Mouse (Mus musculus): Measurements from ENCODE around the gene Rtf2.

The Rtf2 gene

GRCm38 (mm10) chr2:172483766-172484413 lies 43.5 kb downstream of the Rtf2 start:
- no peak for DNase-seq (ENCODE audit: low spot score)

- no peak for DNase-seq (ENCODE audit: low spot score)
Measured at GRCm38 (mm10) chr2:172484696-172485370, 44.5 kb downstream of the Rtf2 start.

- DNase-seq (ENCODE audit: low spot score): no peak
Measured at GRCm38 (mm10) chr2:172496736-172497345, 56.5 kb downstream of the Rtf2 start.

GRCm38 (mm10) chr2:172498823-172499222 lies 58.5 kb downstream of the Rtf2 start:
- DNase-seq (ENCODE audit: low spot score): no peak

- DNase-seq (ENCODE audit: low spot score): no peak
Measured at GRCm38 (mm10) chr2:172500752-172501316, 60.5 kb downstream of the Rtf2 start.

- DNase-seq (ENCODE audit: low spot score): no peak
Measured at GRCm38 (mm10) chr2:172501341-172501740, 61.0 kb downstream of the Rtf2 start.

- no peak for DNase-seq (ENCODE audit: low spot score)
Measured at GRCm38 (mm10) chr2:172502168-172502567, 61.8 kb downstream of the Rtf2 start.

GRCm38 (mm10) chr2:172506121-172506520 lies 65.8 kb downstream of the Rtf2 start:
- DNase-seq (ENCODE audit: low spot score): no peak

- DNase-seq (ENCODE audit: low spot score): no peak
Measured at GRCm38 (mm10) chr2:172510056-172510712, 69.8 kb downstream of the Rtf2 start.

- no peak for DNase-seq (ENCODE audit: low spot score)
Measured at GRCm38 (mm10) chr2:172510899-172511298, 70.5 kb downstream of the Rtf2 start.

- no peak for DNase-seq (ENCODE audit: low spot score)
Measured at GRCm38 (mm10) chr2:172516407-172516992, 76.1 kb downstream of the Rtf2 start.
